Mouse (Mus musculus) hindbrain, embryonic 13.5 days (tissue): ENCODE measurements at regions not wholly inside any gene's neighbourhood (a gene's known extent, or its start where the extent isn't known, plus 50 kb on each side); places are given as distances from the start of the nearest gene placed in this dataset.

Experiments
- ATAC-seq: fragments of 200-750 bp; cut with Nextera tagmentation; 2 replicates; pipeline ENCODE4 v1.8.0; 2017; ENCODE audit warnings: moderate TSS enrichment; ENCODE audit not compliant: low FRiP score
- H3K27ac ChIP-seq: fragments of 300-500 bp; sonication (generic); 2 replicates; pipeline ENCODE4 v1.5.1; 2015; ENCODE audit warnings: inconsistent platforms, mild to moderate bottlenecking, moderate library complexity
- H3K27me3 ChIP-seq: fragments of 300-500 bp; sonication (generic); 2 replicates; pipeline ENCODE4 v1.6.1; 2015; ENCODE audit warnings: mild to moderate bottlenecking, inconsistent platforms
- H3K36me3 ChIP-seq: fragments of 300-500 bp; sonication (generic); 2 replicates; pipeline ENCODE4 v1.6.1; 2015; ENCODE audit warnings: mild to moderate bottlenecking, inconsistent platforms
- H3K4me1 ChIP-seq: fragments of 300-500 bp; sonication (generic); replicated peaks from 2 replicates; pipeline ENCODE4 v1.6.1; 2015; ENCODE audit warnings: inconsistent platforms
- H3K4me2 ChIP-seq: fragments of 300-500 bp; sonication (generic); 2 replicates; pipeline ENCODE4 v1.6.1; 2015; ENCODE audit warnings: inconsistent platforms, mild to moderate bottlenecking, moderate library complexity
- H3K4me3 ChIP-seq: fragments of 300-500 bp; sonication (generic); 2 replicates; pipeline ENCODE4 v1.5.1; 2015; ENCODE audit warnings: mild to moderate bottlenecking, inconsistent platforms
- H3K9ac ChIP-seq: fragments of 300-500 bp; sonication (generic); 2 replicates; pipeline ENCODE4 v1.6.1; 2015; ENCODE audit warnings: mild to moderate bottlenecking, inconsistent platforms
- H3K9me3 ChIP-seq: fragments of 300-500 bp; sonication (generic); 2 replicates; pipeline ENCODE4 v1.6.1; 2016; ENCODE audit warnings: inconsistent platforms
- WGBS: fragments of 180-500 bp; shearing (Covaris S2); methylation state at CpG from one replicate; pipeline ENCODE4 v1.1.7; 2015; 5-methylcytosine and 5-hydroxymethylcytosine counted together

DNA sequence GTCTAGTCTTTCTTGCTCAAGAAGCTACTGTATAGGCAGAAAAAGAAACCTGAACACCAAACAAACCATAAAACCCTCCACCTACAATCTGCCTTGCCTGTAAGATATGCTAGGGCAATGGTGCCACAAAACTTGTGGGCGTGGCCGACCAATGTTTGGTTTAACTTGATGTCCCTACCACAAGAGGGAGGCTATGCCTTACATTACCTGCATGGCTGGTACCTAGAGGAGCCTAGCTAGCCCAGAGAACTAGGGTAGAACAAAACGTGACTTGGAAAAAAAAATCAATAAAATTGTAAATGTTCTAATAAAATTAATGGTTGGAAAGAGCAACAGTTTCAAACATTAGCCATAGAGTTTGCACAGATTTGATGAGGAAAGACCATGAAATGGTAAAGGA lies 76.9 kb upstream of the Zwint start:
- no peak overlapping the region for H3K9ac ChIP-seq
- H3K27me3 ChIP-seq = no peaks in the 10 kb centered on the region
- H3K9me3 ChIP-seq = no peaks in the 10 kb centered on the region
- no peak overlapping the region for H3K4me3 ChIP-seq
- H3K4me2 ChIP-seq = no peak overlapping the region
- 94% methylated on average over 3 of the region's 3 CpGs for WGBS
- H3K36me3 ChIP-seq = no peaks in the 10 kb centered on the region
- H3K27ac ChIP-seq = no peak overlapping the region
- ATAC-seq = no peak
- peaks cover 6% of the 10 kb centered on the region for H3K4me1 ChIP-seq

DNA sequence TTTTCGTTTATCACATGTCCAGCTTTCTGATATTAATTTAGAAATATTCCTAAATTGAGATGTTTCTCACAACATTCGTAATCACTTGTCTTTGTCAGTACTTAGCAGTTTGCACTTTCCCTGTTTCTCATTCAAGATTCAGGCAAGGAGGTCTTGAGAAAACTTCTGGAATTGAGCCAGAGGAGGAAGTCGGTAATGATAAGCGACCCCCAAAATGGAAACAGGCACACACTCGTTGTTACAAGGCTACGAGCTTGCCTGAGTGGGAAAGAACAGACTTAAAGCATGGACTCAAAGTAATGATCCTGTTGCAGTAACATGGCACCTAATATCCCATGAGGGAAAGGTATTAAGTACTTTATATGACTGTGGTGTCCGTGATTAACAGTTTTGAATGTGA lies 76.1 kb upstream of the Zwint start:
- WGBS = 73% methylated on average over 7 of the region's 7 CpGs
- ATAC-seq = no peak
- no peak overlapping the region for H3K4me3 ChIP-seq

DNA sequence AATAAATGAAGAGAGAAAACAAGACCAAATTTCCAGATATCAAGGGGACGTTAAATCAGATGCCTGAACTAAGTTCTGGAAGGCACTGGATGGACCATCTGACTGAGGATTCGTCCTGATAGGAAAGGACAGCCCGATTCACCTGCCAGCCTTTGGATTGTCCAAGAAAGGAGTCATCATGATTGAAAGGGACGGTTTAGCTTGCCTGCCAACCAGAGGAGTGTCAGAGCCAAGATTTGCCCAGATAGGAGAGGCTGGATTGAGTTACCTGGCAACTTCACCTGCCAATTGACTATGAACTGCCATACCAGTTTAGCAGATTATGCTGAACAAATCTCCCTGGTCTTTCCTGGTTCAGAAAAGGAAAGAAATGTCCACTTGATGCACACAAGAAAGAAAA lies 73.3 kb upstream of the Zwint start:
- WGBS = 89% methylated on average over 4 of the region's 4 CpGs
- H3K9ac ChIP-seq = no peak overlapping the region
- no peak overlapping the region for H3K27ac ChIP-seq
- no peaks in the 10 kb centered on the region for H3K9me3 ChIP-seq
- no peaks in the 10 kb centered on the region for H3K4me1 ChIP-seq
- no peak overlapping the region for H3K4me2 ChIP-seq
- no peaks in the 10 kb centered on the region for H3K36me3 ChIP-seq
- H3K4me3 ChIP-seq = no peak overlapping the region
- H3K27me3 ChIP-seq = no peaks in the 10 kb centered on the region
- no peak for ATAC-seq

More for the DNA sequence above, 76.1 kb upstream of the Zwint start:
- no peak overlapping the region for H3K27ac ChIP-seq
- peaks cover 6% of the 10 kb centered on the region for H3K4me1 ChIP-seq
- no peak overlapping the region for H3K4me2 ChIP-seq
- no peak overlapping the region for H3K9ac ChIP-seq
- no peaks in the 10 kb centered on the region for H3K36me3 ChIP-seq
- H3K9me3 ChIP-seq = no peaks in the 10 kb centered on the region
- H3K27me3 ChIP-seq = no peaks in the 10 kb centered on the region

DNA sequence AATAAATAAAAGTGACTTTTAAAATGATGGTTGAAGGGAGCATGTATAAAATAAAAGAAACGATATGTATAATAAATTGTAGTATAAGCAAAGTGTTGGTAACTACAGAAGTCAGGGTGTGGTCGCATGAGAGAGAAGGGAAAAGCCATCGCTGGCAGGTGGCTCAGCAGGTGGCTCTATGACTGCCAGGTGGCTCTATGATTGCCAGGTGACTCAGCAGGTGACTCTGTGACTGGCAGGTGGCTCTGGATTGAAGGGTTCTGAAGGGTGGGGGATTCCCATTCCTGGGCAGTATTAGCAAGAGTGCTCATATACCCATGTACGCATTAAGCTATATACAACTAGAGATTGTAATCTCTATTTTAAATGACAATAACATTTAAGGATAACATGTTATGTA lies 66.1 kb upstream of the Zwint start:
- Histone ChIP-seq H3K36me3 (no peaks in the 10 kb centered on the region), H3K4me3 (no peak overlapping the region), H3K4me2 (no peak overlapping the region), H3K4me1 (no peaks in the 10 kb centered on the region), H3K9me3 (no peaks in the 10 kb centered on the region), H3K27ac (no peak overlapping the region), H3K9ac (no peak overlapping the region), H3K27me3 (no peaks in the 10 kb centered on the region)
- 85% methylated on average over 4 of the region's 4 CpGs for WGBS
- no peak for ATAC-seq

DNA sequence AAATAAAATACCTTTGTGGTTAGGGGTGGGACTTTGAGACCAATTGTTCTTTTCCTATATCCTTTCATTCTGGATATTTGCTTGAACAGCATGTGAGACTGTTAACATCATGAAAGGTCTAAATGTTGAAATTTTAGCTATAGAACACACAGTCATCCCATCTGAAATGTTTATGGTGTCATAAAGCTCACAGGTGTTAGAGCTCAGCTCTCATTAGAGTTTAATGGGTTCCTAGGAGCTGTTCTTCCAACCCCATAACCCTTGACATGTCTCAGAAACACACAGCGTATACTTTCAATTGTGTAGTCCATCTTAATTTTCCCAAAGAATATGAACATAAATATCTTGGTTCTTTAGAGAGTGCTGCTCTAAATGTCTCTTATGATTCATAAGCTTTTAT lies 61.6 kb upstream of the Zwint start:
- Histone ChIP-seq H3K9me3 (no peaks in the 10 kb centered on the region), H3K27me3 (no peaks in the 10 kb centered on the region), H3K27ac (no peak overlapping the region), H3K9ac (no peak overlapping the region), H3K4me1 (no peaks in the 10 kb centered on the region), H3K4me2 (no peak overlapping the region), H3K4me3 (no peak overlapping the region), H3K36me3 (no peaks in the 10 kb centered on the region)
- no peak for ATAC-seq
- WGBS = 98% methylated on average over 1 of the region's 1 CpGs
